Mouse (Mus musculus) kidney, postnatal 0 days (tissue): ENCODE measurements around the gene Unc93b1. TPM values are rescaled to one million over a fixed set of nuclear protein-coding genes. Genes with fewer than 3 reads are reported as not detected.

Experiments
- ATAC-seq: fragments of 200-750 bp; cut with Nextera tagmentation; replicated peaks from 2 replicates; pipeline ENCODE4 v1.8.0; 2017; ENCODE audit warnings: low read depth, moderate number of reproducible peaks, moderate TSS enrichment, moderate library complexity; ENCODE audit not compliant: low FRiP score
- DNase-seq: peaks from one replicate; pipeline ENCODE4 v3.0.0-alpha.2; 2016; ENCODE audit warnings: low spot score
- H3K27ac ChIP-seq: fragments of 300-500 bp; sonication (generic); 2 replicates; pipeline ENCODE4 v1.5.1; 2014; ENCODE audit warnings: mild to moderate bottlenecking
- H3K27me3 ChIP-seq: fragments of 300-500 bp; sonication (generic); 2 replicates; pipeline ENCODE4 v1.6.1; 2014; ENCODE audit warnings: low read length, mixed read lengths; ENCODE audit not compliant: insufficient read depth
- H3K36me3 ChIP-seq: fragments of 300-500 bp; sonication (generic); 2 replicates; pipeline ENCODE4 v1.6.1; 2014; ENCODE audit warnings: low read length, mixed read lengths; ENCODE audit not compliant: insufficient read depth
- H3K4me1 ChIP-seq: fragments of 300-500 bp; sonication (generic); replicated peaks from 2 replicates; pipeline ENCODE4 v1.6.1; 2014; ENCODE audit warnings: antibody characterized with exemption, low read length, mixed read lengths; ENCODE audit not compliant: insufficient read depth
- H3K4me2 ChIP-seq: fragments of 300-500 bp; sonication (generic); 2 replicates; pipeline ENCODE4 v1.6.1; 2014; ENCODE audit warnings: mild to moderate bottlenecking, low read length, moderate library complexity, mixed read lengths
- H3K4me3 ChIP-seq: fragments of 300-500 bp; sonication (generic); replicated peaks from 2 replicates; pipeline ENCODE4 v1.5.1; 2014; ENCODE audit warnings: low read depth, low read length
- H3K9ac ChIP-seq: fragments of 300-500 bp; sonication (generic); 2 replicates; pipeline ENCODE4 v1.6.1; 2014; ENCODE audit warnings: low read depth, low read length
- H3K9me3 ChIP-seq: fragments of 300-500 bp; sonication (generic); replicated peaks from 2 replicates; pipeline ENCODE4 v1.6.1; 2016; ENCODE audit warnings: low read length, inconsistent platforms, mixed read lengths
- CTCF ChIP-seq: IDR thresholded peaks from 2 replicates; pipeline ENCODE4 v1.5.1; 2016; ENCODE audit warnings: antibody characterized with exemption, low read depth, mild to moderate bottlenecking, moderate library complexity
- WGBS: fragments of 180-500 bp; shearing (Covaris S2); extraction: QIAGEN DNeasy Blood & Tissue Kit; methylation state at CpG from one replicate; pipeline ENCODE4 v1.1.7; 2014; 5-methylcytosine and 5-hydroxymethylcytosine counted together
- polyA plus RNA-seq: library from polyadenylated mRNA; unstranded; fragments of >200 nt; fragmentation: Nextera tagmentation; extraction: Ambion mirVana; gene quantifications from 2 replicates; pipeline ENCODE4 v1.2.1, GENCODE M21; 2015

The Unc93b1 gene
- polyA plus RNA-seq, 1 experiment from 2014 or later, result 24.2 TPM

GRCm38 (mm10) chr19:3928779-3929178 lies 6.2 kb upstream of the Unc93b1 start:
- no peak for TF ChIP-seq CTCF
- 64% methylated on average over 4 of the region's 4 CpGs for WGBS
- Histone ChIP-seq H3K9me3 (no peaks in the 10 kb centered on the region), H3K4me1 (peaks cover 18% of the 10 kb centered on the region), H3K9ac (no peak overlapping the region), H3K4me2 (no peak overlapping the region), H3K4me3 (no peak overlapping the region), H3K36me3 (no peaks in the 10 kb centered on the region), H3K27me3 (no peaks in the 10 kb centered on the region), H3K27ac (peak overlapping the region; percentile 68)
- DNase-seq (no peak), ATAC-seq (no peak)

DNA sequence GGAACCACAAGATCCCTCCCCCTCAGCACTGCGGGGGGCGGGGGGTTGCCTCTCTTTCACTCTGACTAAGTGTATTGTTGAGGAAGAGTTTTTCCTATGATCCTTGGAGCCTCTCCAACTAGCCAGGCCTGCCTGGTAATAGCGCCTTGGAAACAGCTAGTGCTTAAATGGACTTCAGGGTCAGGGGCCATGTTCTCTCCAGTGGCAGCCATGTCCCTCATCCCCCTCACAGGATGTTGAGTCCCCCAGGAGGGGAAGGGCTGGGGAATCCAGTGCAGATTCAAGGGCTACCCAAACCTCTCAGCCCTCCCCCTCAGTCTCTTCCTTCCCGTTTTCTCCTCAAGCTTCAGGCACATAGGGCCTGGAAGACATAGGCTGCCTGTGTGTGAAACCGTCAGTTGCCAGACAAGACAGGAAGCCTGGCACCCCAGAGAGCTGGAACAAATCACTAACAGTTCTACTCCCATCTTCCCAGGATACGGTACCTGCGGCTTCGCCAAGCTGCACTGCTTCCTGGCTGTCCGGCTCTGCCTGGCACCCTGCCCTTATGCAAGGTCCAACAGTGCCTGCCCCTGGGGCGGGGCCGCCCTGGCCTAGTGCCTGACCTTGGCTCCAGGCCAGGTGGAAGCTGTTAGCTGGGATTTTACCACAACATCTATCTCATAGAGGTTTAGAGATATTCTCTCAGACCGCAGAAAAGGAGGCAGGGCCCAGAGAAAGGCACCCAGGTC lies 5.6 kb upstream of the Unc93b1 start, which contains the start of gene Aldh3b1:
Gene Aldh3b1, minus strand, starts transcription at position 598 of the 731 bp plus-strand sequence.
- no peaks in the 10 kb centered on the region for H3K36me3 ChIP-seq
- no peaks in the 10 kb centered on the region for H3K27me3 ChIP-seq
- no peaks in the 10 kb centered on the region for H3K9me3 ChIP-seq
- H3K27ac ChIP-seq, result peak within 1 kb of the TSS; percentile 68
- DNase-seq (peak; percentile 77), ATAC-seq (peak; percentile 43)
- 37% methylated on average over 12 of the region's 12 CpGs for WGBS
- no peak within 1 kb of the TSS for H3K4me3 ChIP-seq
- H3K4me2 ChIP-seq, result no peak within 1 kb of the TSS
- peaks cover 17% of the 10 kb centered on the region for H3K4me1 ChIP-seq
- H3K9ac ChIP-seq, result no peak within 1 kb of the TSS
- no peak for TF ChIP-seq CTCF

DNA sequence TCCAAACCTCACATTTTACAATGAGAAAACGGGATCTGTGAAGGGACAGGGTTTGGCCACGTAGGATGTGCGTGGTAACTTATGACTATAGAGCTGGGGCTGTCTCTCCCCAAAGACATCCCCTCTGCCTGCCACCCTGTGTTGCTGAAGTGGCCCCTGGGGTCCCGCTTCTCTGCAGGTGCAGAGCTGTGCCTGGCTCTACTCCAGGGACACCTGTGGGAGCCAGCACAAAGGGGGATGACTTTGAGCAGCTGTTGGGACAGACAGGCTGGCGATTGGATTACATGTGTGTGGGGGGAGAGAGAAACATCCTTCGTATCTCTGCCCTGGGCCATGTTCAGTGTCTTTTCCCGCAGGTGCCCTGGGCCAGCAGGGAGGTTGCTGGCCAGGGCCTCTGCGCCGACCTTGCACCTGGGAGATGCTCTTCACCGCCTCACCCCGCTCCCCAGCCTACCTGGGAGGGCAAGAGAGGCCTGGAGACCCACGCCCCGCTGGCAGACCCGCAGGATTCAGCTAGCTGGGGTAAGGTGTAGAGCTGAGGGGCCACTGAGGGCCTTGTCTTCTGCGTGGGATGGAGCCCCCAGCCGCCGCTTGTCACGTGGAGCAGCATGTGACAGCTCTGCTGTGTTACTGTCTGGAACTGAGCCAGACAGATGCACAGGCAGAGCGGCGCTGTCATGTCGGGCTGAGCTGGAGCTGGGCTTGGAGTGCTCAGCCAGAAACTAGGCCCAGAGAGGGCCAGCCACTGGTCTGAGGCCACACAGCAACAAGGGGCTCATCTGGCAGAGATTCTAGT lies 4.5 kb upstream of the Unc93b1 start:
- ATAC-seq (no peak), DNase-seq (peak; percentile 19)
- H3K9me3 ChIP-seq, result no peaks in the 10 kb centered on the region
- H3K27me3 ChIP-seq, result no peaks in the 10 kb centered on the region
- WGBS, result 53% methylated on average over 21 of the region's 21 CpGs
- H3K9ac ChIP-seq, result no peak overlapping the region
- H3K4me2 ChIP-seq, result no peak overlapping the region
- no peak overlapping the region for H3K4me3 ChIP-seq
- peak overlapping the region; percentile 68; the same call in 1 of the 2 replicates for H3K27ac ChIP-seq
- H3K36me3 ChIP-seq, result no peaks in the 10 kb centered on the region
- no peak for TF ChIP-seq CTCF
- H3K4me1 ChIP-seq, result peaks cover 18% of the 10 kb centered on the region

DNA sequence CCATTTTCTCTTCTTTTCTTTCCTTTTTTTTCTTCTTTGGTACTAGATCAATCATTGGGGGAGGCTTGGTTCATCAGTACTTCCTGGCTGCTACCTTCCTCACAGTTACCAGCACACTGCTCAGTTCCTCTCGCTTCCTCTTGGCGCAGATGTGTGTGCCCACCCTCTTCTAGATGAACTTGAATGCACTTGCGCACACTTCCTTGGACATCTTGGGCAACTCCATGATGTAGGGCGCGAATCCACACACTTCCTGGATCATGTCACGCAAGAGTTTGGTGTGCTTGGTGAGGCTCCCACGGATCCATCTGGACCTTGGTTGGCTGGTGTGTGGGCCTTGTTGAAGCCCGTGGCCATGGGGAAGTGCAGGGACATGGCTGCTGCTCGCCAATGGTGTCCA lies 3.3 kb upstream of the Unc93b1 start:
- DNase-seq (no peak), ATAC-seq (no peak)
- Histone ChIP-seq H3K9me3 (no peaks in the 10 kb centered on the region), H3K36me3 (no peaks in the 10 kb centered on the region), H3K27me3 (no peaks in the 10 kb centered on the region), H3K4me2 (no peak overlapping the region), H3K4me3 (no peak overlapping the region), H3K4me1 (peaks cover 22% of the 10 kb centered on the region), H3K27ac (no peak overlapping the region), H3K9ac (no peak overlapping the region)
- 93% methylated on average over 9 of the region's 9 CpGs for WGBS
- no peak for TF ChIP-seq CTCF

- Histone ChIP-seq H3K36me3 (no peaks in the 10 kb centered on the region), H3K4me3 (peak overlapping the region; percentile 46), H3K9me3 (no peaks in the 10 kb centered on the region), H3K27me3 (no peaks in the 10 kb centered on the region), H3K9ac (peak overlapping the region; percentile 56), H3K27ac (peak overlapping the region; percentile 54; the same call in 1 of the 2 replicates), H3K4me2 (peak overlapping the region; percentile 86), H3K4me1 (peaks cover 10% of the 10 kb centered on the region)
- no peak for TF ChIP-seq CTCF
- WGBS, result 9% methylated on average over 22 of the region's 22 CpGs
- ATAC-seq (peak; percentile 12; the same call in 1 of the 2 replicates), DNase-seq (peak; percentile 71)
Measured at GRCm38 (mm10) chr19:3935896-3936850, 1.2 kb downstream of the Unc93b1 start.
